Mouse (Mus musculus) left cerebral cortex, adult 11 months (tissue): ENCODE results near the gene Tada2b.

Experiments
- DNase-seq: peaks from one replicate; pipeline ENCODE4 v3.0.0; 2022; ENCODE audit warnings: low spot score

The Tada2b gene

GRCm38 (mm10) chr5:36444611-36445010, 39.5 kb downstream of the Tada2b start:
- no peak for DNase-seq

GRCm38 (mm10) chr5:36440741-36441140, 43.3 kb downstream of the Tada2b start:
- no peak for DNase-seq

- no peak for DNase-seq
Measured at GRCm38 (mm10) chr5:36436858-36437257, 47.2 kb downstream of the Tada2b start.

GRCm38 (mm10) chr5:36434398-36434967, 49.6 kb downstream of the Tada2b start:
- no peak for DNase-seq

- DNase-seq: no peak
Measured at GRCm38 (mm10) chr5:36431711-36432110, 52.4 kb downstream of the Tada2b start.

DNA sequence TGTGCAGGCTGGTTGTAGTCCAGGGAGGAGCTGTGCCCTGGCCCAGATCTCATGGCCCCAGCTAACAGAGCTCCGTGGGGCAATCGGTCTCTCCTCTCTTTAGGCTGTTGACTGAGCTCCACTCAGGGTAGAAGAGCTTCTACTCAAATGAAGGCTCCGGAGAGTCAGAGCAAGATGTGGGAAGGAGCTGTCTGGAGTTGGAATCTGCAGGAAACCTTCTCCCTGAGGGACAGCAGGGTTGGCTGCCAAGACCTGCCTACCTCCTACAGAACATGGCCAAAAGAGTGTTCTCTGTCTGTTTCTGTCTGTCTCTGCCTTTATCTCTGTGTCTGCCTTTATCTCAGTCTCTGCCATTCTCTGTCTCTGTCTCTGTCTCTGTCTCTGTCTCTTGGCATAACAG, 54.5 kb downstream of the Tada2b start:
- DNase-seq: no peak

DNA sequence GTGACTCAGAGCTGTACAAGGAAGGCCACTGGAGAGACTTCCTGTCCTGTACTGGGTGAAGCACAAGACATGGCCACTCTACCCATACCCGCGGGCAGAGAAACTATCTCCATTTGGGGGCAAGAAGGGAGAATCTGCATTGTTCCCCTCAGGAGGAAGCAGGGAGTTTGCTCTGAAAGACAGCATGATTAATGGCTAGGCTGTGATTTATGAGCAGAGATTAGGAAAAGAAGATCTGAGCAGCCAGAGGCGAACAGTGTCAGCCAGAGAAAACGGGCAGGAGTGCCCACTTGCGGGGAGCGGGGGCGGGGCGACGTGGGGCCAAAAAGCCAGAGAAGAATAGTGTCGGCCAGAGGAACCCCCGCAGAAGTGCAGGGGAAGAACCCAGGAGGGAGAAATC, 56.3 kb downstream of the Tada2b start:
- DNase-seq: no peak

DNA sequence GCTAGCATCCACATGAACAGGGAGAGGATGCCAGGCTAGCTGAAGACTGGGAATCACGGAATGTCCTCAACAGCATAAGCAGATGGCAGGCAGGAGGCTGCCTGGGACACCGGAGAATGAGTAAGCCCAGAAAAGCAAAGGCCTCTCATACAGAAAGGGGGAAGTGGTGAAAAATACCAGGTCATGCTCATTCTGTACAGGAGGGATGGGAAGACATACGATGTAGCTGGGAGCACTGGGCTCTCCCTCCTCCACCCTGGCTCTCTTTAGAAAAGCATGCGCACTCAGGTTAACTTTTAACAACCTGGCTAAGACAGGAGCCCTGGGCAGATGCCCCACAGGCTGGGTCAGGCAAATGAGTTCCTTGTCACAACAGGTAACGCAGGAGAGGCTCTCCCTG, 57.7 kb downstream of the Tada2b start:
- peak; percentile 37 for DNase-seq

DNA sequence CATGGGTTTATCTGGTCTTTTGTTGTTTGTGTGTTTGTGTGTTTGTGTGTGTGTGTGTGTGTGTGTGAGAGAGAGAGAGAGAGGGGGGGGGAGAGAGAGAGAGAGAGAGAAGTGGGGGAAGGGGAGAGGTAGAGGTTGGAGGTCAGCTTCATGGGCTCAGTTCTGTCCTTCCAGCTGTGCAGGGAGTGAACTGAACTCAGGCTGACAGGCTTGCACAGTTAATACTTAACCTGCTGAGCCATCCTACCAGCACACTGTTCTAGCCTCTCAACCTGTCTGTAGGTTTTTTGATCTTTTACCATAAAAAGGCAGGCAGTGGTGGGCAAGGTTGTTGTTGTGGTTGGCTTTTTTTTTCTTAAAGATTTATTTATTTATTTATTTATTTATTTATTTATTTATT, 59.4 kb downstream of the Tada2b start:
- no peak for DNase-seq
